Mouse (Mus musculus): Measurements from ENCODE around the gene Fbxw4. TPM values are rescaled to one million over a fixed set of nuclear protein-coding genes. Genes with fewer than 3 reads are reported as not detected.

Gene Fbxw4
- polyA plus RNA-seq, 1 experiment from 2014 or later, result 5.0 TPM

DNA sequence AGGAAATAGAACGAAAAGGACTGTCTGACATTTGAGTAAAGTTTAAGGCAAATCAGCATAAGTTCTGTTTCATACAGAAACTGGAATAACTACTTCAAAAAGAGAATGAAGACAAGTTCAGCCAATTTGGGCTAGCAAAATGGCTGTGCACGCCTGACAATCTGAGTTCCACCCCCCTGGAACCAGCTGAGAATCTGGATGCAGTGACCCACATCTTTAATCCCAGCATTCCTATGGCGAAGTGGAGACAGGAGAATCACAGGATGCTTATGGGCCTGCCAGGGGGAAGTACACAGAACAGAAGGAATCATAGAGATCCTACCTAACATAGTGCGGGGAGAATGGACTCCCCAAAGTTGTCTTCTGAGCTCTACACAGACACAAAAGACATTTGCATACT is 63.0 kb downstream of the Fbxw4 start:
- no peak for ATAC-seq (replicated peaks; ENCODE audit: low FRiP score)

GRCm38 (mm10) chr19:45596434-45596833 is 63.7 kb downstream of the Fbxw4 start:
- Histone ChIP-seq H3K4me3 (ENCODE audit: low read depth, low read length) (no peak overlapping the region), H3K4me2 (ENCODE audit: low read depth, low read length, severe bottlenecking) (no peak overlapping the region), H3K9ac (ENCODE audit: low read length) (no peak overlapping the region), H3K36me3 (ENCODE audit: control insufficient read depth, insufficient read depth, low read length) (no peaks in the 10 kb centered on the region), H3K9me3 (ENCODE audit: control insufficient read depth, low read length) (no peaks in the 10 kb centered on the region), H3K4me1 (replicated peaks; ENCODE audit: control insufficient read depth, insufficient read depth, low read length) (peaks cover 4% of the 10 kb centered on the region), H3K27me3 (ENCODE audit: control insufficient read depth, insufficient read depth, low read length) (peaks cover 95% of the 10 kb centered on the region), H3K27ac (ENCODE audit: low read depth, low read length) (no peak overlapping the region)
- DNase-seq (ENCODE audit: low spot score) (no peak), ATAC-seq (replicated peaks; ENCODE audit: low FRiP score) (peak; percentile 27; the same call in 1 of the 2 replicates)
- 43% methylated on average over 6 of the region's 6 CpGs for WGBS

More for the DNA sequence above, 63.0 kb downstream of the Fbxw4 start:
- H3K27ac ChIP-seq (ENCODE audit: low read depth, low read length), result no peak overlapping the region
- DNase-seq (ENCODE audit: low spot score), result no peak
- H3K27me3 ChIP-seq (ENCODE audit: control insufficient read depth, insufficient read depth, low read length), result peaks cover 95% of the 10 kb centered on the region
- 69% methylated on average over 4 of the region's 4 CpGs for WGBS
- peaks cover 4% of the 10 kb centered on the region for H3K4me1 ChIP-seq (replicated peaks; ENCODE audit: control insufficient read depth, insufficient read depth, low read length)
- H3K36me3 ChIP-seq (ENCODE audit: control insufficient read depth, insufficient read depth, low read length), result no peaks in the 10 kb centered on the region
- H3K9me3 ChIP-seq (ENCODE audit: control insufficient read depth, low read length), result no peaks in the 10 kb centered on the region; the same call in 1 of the 2 replicates
- H3K4me2 ChIP-seq (ENCODE audit: low read depth, low read length, severe bottlenecking), result no peak overlapping the region
- H3K4me3 ChIP-seq (ENCODE audit: low read depth, low read length), result no peak overlapping the region
- H3K9ac ChIP-seq (ENCODE audit: low read length), result no peak overlapping the region

- Histone ChIP-seq H3K27ac (ENCODE audit: low read depth, low read length) (no peak overlapping the region), H3K27me3 (ENCODE audit: control insufficient read depth, insufficient read depth, low read length) (peaks cover 95% of the 10 kb centered on the region), H3K4me2 (ENCODE audit: low read depth, low read length, severe bottlenecking) (no peak overlapping the region), H3K9me3 (ENCODE audit: control insufficient read depth, low read length) (no peaks in the 10 kb centered on the region), H3K4me1 (replicated peaks; ENCODE audit: control insufficient read depth, insufficient read depth, low read length) (peaks cover 4% of the 10 kb centered on the region), H3K36me3 (ENCODE audit: control insufficient read depth, insufficient read depth, low read length) (no peaks in the 10 kb centered on the region), H3K9ac (ENCODE audit: low read length) (no peak overlapping the region), H3K4me3 (ENCODE audit: low read depth, low read length) (no peak overlapping the region)
- DNase-seq (ENCODE audit: low spot score) (peak; percentile 80), ATAC-seq (replicated peaks; ENCODE audit: low FRiP score) (peak; percentile 70)
- WGBS, result 24% methylated on average over 7 of the region's 7 CpGs
Observed at GRCm38 (mm10) chr19:45596019-45596418, 64.1 kb downstream of the Fbxw4 start.

- Histone ChIP-seq H3K27me3 (ENCODE audit: control insufficient read depth, insufficient read depth, low read length) (peaks cover 93% of the 10 kb centered on the region), H3K9ac (ENCODE audit: low read length) (no peak overlapping the region), H3K9me3 (ENCODE audit: control insufficient read depth, low read length) (no peaks in the 10 kb centered on the region), H3K4me3 (ENCODE audit: low read depth, low read length) (no peak overlapping the region), H3K36me3 (ENCODE audit: control insufficient read depth, insufficient read depth, low read length) (no peaks in the 10 kb centered on the region), H3K4me1 (replicated peaks; ENCODE audit: control insufficient read depth, insufficient read depth, low read length) (peaks cover 4% of the 10 kb centered on the region), H3K4me2 (ENCODE audit: low read depth, low read length, severe bottlenecking) (no peak overlapping the region), H3K27ac (ENCODE audit: low read depth, low read length) (no peak overlapping the region)
- WGBS, result 87% methylated on average over 6 of the region's 6 CpGs
- ATAC-seq (replicated peaks; ENCODE audit: low FRiP score) (no peak), DNase-seq (ENCODE audit: low spot score) (no peak)
Observed at GRCm38 (mm10) chr19:45595481-45595880, 64.6 kb downstream of the Fbxw4 start.

GRCm38 (mm10) chr19:45594079-45594478 is 66.0 kb downstream of the Fbxw4 start:
- no peaks in the 10 kb centered on the region for H3K36me3 ChIP-seq (ENCODE audit: control insufficient read depth, insufficient read depth, low read length)
- no peak overlapping the region for H3K4me3 ChIP-seq (ENCODE audit: low read depth, low read length)
- H3K27ac ChIP-seq (ENCODE audit: low read depth, low read length), result no peak overlapping the region
- no peak overlapping the region for H3K9ac ChIP-seq (ENCODE audit: low read length)
- ATAC-seq (replicated peaks; ENCODE audit: low FRiP score) (no peak), DNase-seq (ENCODE audit: low spot score) (no peak)
- H3K9me3 ChIP-seq (ENCODE audit: control insufficient read depth, low read length), result no peaks in the 10 kb centered on the region
- WGBS, result 94% methylated on average over 7 of the region's 7 CpGs
- H3K27me3 ChIP-seq (ENCODE audit: control insufficient read depth, insufficient read depth, low read length), result peaks cover 86% of the 10 kb centered on the region
- H3K4me1 ChIP-seq (replicated peaks; ENCODE audit: control insufficient read depth, insufficient read depth, low read length), result peaks cover 4% of the 10 kb centered on the region
- H3K4me2 ChIP-seq (ENCODE audit: low read depth, low read length, severe bottlenecking), result no peak overlapping the region

DNA sequence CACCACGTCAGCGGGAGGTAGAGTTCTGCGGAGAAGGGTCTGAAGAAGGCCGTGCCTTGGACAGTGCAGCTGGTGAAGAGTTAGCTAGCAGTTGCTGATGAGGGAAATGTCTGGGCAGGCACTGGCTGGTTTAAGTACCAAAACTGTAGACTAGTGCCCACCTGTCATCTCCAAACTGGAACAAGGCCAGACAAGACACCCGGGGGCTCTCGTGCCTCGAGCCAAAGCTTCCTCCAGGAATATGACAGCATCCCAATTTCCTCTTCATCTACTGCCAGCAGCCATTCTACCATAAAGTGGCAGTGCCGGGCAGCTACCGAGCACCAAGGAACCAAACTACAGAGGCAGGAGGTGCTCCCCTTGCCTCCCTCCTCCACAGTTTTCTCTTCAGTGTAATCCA is 67.2 kb downstream of the Fbxw4 start:
- Histone ChIP-seq H3K9me3 (ENCODE audit: control insufficient read depth, low read length) (no peaks in the 10 kb centered on the region), H3K4me2 (ENCODE audit: low read depth, low read length, severe bottlenecking) (no peak overlapping the region), H3K4me1 (replicated peaks; ENCODE audit: control insufficient read depth, insufficient read depth, low read length) (peaks cover 4% of the 10 kb centered on the region), H3K36me3 (ENCODE audit: control insufficient read depth, insufficient read depth, low read length) (no peaks in the 10 kb centered on the region), H3K9ac (ENCODE audit: low read length) (no peak overlapping the region), H3K4me3 (ENCODE audit: low read depth, low read length) (no peak overlapping the region), H3K27ac (ENCODE audit: low read depth, low read length) (no peak overlapping the region), H3K27me3 (ENCODE audit: control insufficient read depth, insufficient read depth, low read length) (peaks cover 84% of the 10 kb centered on the region)
- DNase-seq (ENCODE audit: low spot score) (no peak), ATAC-seq (replicated peaks; ENCODE audit: low FRiP score) (no peak)
- 85% methylated on average over 9 of the region's 9 CpGs for WGBS

- 91% methylated on average over 7 of the region's 7 CpGs for WGBS
- H3K9ac ChIP-seq (ENCODE audit: low read length), result no peak overlapping the region
- peaks cover 4% of the 10 kb centered on the region for H3K4me1 ChIP-seq (replicated peaks; ENCODE audit: control insufficient read depth, insufficient read depth, low read length)
- H3K4me3 ChIP-seq (ENCODE audit: low read depth, low read length), result no peak overlapping the region
- H3K27ac ChIP-seq (ENCODE audit: low read depth, low read length), result no peak overlapping the region
- no peaks in the 10 kb centered on the region for H3K9me3 ChIP-seq (ENCODE audit: control insufficient read depth, low read length)
- no peak overlapping the region for H3K4me2 ChIP-seq (ENCODE audit: low read depth, low read length, severe bottlenecking)
- no peaks in the 10 kb centered on the region for H3K36me3 ChIP-seq (ENCODE audit: control insufficient read depth, insufficient read depth, low read length)
- DNase-seq (ENCODE audit: low spot score) (no peak), ATAC-seq (replicated peaks; ENCODE audit: low FRiP score) (no peak)
- H3K27me3 ChIP-seq (ENCODE audit: control insufficient read depth, insufficient read depth, low read length), result peaks cover 80% of the 10 kb centered on the region
Observed at GRCm38 (mm10) chr19:45591704-45592103, 68.4 kb downstream of the Fbxw4 start.

DNA sequence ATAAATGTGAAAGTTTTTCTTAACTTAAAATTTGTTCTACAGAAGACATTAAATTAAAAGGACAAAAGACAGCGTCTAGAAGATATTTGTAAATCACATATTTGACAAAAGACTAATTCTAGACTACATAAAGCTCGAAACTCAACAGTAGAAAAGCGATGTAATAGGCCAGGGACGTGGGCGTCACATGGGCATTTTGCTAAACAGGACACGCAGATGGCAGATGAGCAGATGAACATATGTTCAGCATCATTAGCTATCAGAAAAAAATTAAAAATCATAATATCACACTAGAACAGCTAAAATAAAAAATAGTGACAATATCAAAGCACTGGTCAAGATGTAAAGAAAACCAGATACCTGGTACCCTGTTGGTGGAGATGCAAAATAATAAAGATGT is 70.4 kb downstream of the Fbxw4 start:
- Histone ChIP-seq H3K4me2 (ENCODE audit: low read depth, low read length, severe bottlenecking) (no peak overlapping the region), H3K36me3 (ENCODE audit: control insufficient read depth, insufficient read depth, low read length) (no peaks in the 10 kb centered on the region), H3K27ac (ENCODE audit: low read depth, low read length) (no peak overlapping the region), H3K27me3 (ENCODE audit: control insufficient read depth, insufficient read depth, low read length) (peaks cover 80% of the 10 kb centered on the region), H3K4me1 (replicated peaks; ENCODE audit: control insufficient read depth, insufficient read depth, low read length) (no peaks in the 10 kb centered on the region), H3K4me3 (ENCODE audit: low read depth, low read length) (no peak overlapping the region), H3K9ac (ENCODE audit: low read length) (no peak overlapping the region), H3K9me3 (ENCODE audit: control insufficient read depth, low read length) (no peaks in the 10 kb centered on the region)
- DNase-seq (ENCODE audit: low spot score) (no peak), ATAC-seq (replicated peaks; ENCODE audit: low FRiP score) (no peak)
- WGBS, result 95% methylated on average over 6 of the region's 6 CpGs

DNA sequence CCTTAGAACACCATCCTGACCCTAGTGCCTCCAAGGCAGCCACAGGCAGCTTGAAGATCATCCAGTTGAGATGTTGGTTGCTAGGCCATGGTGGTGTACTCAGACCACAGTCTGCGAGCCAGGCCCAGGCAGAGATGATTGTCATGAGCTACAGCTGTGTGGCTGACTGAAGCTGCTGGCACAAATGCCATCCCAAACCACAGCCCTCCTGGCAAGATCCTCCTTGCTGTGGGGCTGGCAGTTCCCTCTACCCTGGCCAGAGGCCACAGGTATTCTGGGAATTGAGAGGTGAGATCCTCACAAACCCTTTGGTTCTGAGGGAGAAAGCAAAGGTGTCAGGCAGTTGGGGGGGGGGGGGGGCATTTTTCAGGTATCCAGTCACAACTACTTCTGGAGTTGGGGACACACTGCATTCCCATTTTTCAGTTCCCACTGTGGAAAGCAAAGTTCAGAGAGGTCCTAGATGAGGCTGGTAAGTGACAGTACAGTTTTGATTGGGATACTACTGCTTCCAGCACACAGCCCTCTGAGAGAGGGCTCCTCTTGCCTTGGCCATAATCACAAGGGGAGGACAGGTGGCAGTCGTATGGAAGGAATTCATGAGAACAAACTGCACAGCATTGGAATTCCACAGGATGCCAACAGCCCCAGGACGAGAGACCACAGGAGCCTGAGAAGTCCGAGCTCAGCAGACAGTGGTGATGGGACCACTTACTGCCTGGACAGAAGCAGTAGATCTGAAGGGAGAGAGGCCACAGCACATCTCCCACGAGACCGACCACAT is 72.4 kb downstream of the Fbxw4 start:
- peaks cover 72% of the 10 kb centered on the region for H3K27me3 ChIP-seq (ENCODE audit: control insufficient read depth, insufficient read depth, low read length)

More for the DNA sequence above, 72.4 kb downstream of the Fbxw4 start:
- Histone ChIP-seq H3K36me3 (ENCODE audit: control insufficient read depth, insufficient read depth, low read length) (no peaks in the 10 kb centered on the region), H3K27ac (ENCODE audit: low read depth, low read length) (no peak overlapping the region), H3K4me1 (replicated peaks; ENCODE audit: control insufficient read depth, insufficient read depth, low read length) (no peaks in the 10 kb centered on the region), H3K4me3 (ENCODE audit: low read depth, low read length) (no peak overlapping the region), H3K9ac (ENCODE audit: low read length) (no peak overlapping the region), H3K4me2 (ENCODE audit: low read depth, low read length, severe bottlenecking) (no peak overlapping the region), H3K9me3 (ENCODE audit: control insufficient read depth, low read length) (no peaks in the 10 kb centered on the region)
- ATAC-seq (replicated peaks; ENCODE audit: low FRiP score) (no peak), DNase-seq (ENCODE audit: low spot score) (no peak)
- 82% methylated on average over 6 of the region's 6 CpGs for WGBS

Measured in forebrain, embryonic 11.5 days (tissue).